Mouse (Mus musculus): ENCODE results near the gene Mdm2.

- TF ChIP-seq CTCF (IDR thresholded peaks at IDR 0.05; ENCODE audit: control insufficient read depth, insufficient read depth, insufficient read length) (no peak), MYOG (IDR thresholded peaks at IDR 0.05; ENCODE audit: control insufficient read depth, extremely low read depth, insufficient read length) (no peak)
These were observed 22.5 kb upstream of the Mdm2 start for GRCm38 (mm10) chr10:117732962-117733592.

All from C2C12 (cell line).